Mouse (Mus musculus): ENCODE measurements around the gene Fhl5. TPM values are rescaled to one million over a fixed set of nuclear protein-coding genes. Genes with fewer than 3 reads are reported as not detected.

Fhl5 gene
- polyA plus RNA-seq, 1 experiment: not detected

DNA sequence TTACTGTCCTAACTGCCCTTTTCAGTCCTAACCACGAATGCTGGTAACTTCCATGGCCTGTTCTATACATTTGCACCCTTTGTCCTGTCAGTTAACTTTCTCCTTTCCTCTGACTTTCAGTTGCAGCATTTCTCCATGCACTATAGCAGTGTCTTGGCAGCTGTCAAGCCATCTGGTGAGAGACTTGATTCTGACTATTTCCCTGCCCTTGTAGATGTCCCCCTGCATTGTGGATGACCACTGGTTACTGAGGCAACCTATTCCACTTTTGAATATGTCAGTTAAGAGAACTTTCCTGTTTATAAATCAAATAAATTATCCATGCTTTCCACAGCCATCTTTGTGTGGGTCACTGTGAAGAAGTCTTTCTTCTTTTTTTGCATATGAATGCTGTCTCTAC is 45.4 kb downstream of the Fhl5 start:
- Histone ChIP-seq H3K36me3 (ENCODE audit: control insufficient read depth, insufficient read depth) (no peaks in the 10 kb centered on the region), H3K79me2 (ENCODE audit: control insufficient read depth, insufficient read depth) (no peaks in the 10 kb centered on the region), H3K4me3 (no peak overlapping the region), H3ac (ENCODE audit: control insufficient read depth, insufficient read length) (no peak overlapping the region), H3K4me2 (ENCODE audit: low read depth) (no peak overlapping the region), H3K27me3 (ENCODE audit: control insufficient read depth, insufficient read depth, insufficient read length) (no peaks in the 10 kb centered on the region)
- TF ChIP-seq MYOG (IDR thresholded peaks at IDR 0.05; ENCODE audit: control insufficient read depth in 1 of 3, insufficient read depth in 1 of 3, insufficient read length in 2 of 3, low read depth in 2 of 3): no peak
- no peak for TF ChIP-seq USF1 (IDR thresholded peaks at IDR 0.05; ENCODE audit: low read depth)
- TF ChIP-seq CEBPB (IDR thresholded peaks at IDR 0.05; ENCODE audit: insufficient read depth, poor library complexity, severe bottlenecking): no peak
- TF ChIP-seq TCF3 (IDR thresholded peaks at IDR 0.05; ENCODE audit: insufficient read length, low read depth): no peak
- TF ChIP-seq SRF (IDR thresholded peaks at IDR 0.05; ENCODE audit: control insufficient read depth, insufficient read length, low read depth): no peak
- no peak for TF ChIP-seq POLR2A (IDR thresholded peaks at IDR 0.05; ENCODE audit: insufficient read length, low read depth)
- no peak for TF ChIP-seq REST (IDR thresholded peaks at IDR 0.05; ENCODE audit: insufficient read depth, insufficient read length)
- TF ChIP-seq TCF12 (IDR thresholded peaks at IDR 0.05; ENCODE audit: insufficient read depth, poor library complexity, severe bottlenecking): no peak
- TF ChIP-seq MAX (IDR thresholded peaks at IDR 0.05; ENCODE audit: low read depth): no peak
- TF ChIP-seq E2F4 (IDR thresholded peaks at IDR 0.05; ENCODE audit: insufficient read depth): no peak
- TF ChIP-seq POLR2AphosphoS2 (IDR thresholded peaks at IDR 0.05; ENCODE audit: insufficient read length, low read depth): no peak
- TF ChIP-seq MYOD1 (IDR thresholded peaks at IDR 0.05; ENCODE audit: control insufficient read depth in 1 of 3, insufficient read length in 2 of 3, low read depth in 2 of 3): no peak

DNA sequence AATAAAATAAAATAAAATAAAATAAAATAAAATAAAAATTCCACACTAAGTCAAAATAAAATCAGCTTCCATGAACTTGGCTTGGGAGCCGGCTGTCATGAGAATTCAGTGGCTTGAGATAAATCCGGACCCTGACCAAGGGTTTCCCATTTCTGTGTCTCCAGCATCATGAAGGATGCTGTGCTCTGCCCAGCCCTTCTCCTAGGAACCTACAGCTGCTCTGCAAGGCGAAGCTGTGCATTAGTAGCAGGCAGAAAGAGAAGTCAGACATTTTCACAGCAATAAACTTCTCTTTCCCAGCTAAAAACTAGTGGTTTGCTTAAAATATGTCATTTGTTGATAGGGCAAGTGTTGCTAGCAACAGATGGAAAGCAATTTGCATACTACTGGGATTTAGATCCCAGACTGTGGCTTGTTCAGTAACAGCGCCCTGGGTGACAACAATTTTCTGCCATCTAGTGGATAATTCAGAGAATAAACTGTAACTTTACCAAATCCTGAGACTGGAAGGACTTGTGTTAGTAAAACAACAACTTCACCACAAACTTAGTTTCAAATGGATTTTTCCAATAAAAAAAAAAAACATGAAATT is 63.0 kb downstream of the Fhl5 start:
- Histone ChIP-seq H3K4me3 (no peak overlapping the region), H3K36me3 (ENCODE audit: control insufficient read depth, insufficient read depth) (no peaks in the 10 kb centered on the region), H3ac (ENCODE audit: control insufficient read depth, insufficient read length) (no peak overlapping the region), H3K27me3 (ENCODE audit: control insufficient read depth, insufficient read depth, insufficient read length) (no peaks in the 10 kb centered on the region), H3K79me2 (ENCODE audit: control insufficient read depth, insufficient read depth) (no peaks in the 10 kb centered on the region), H3K4me2 (ENCODE audit: low read depth) (no peak overlapping the region)
- no peak for TF ChIP-seq TCF3 (IDR thresholded peaks at IDR 0.05; ENCODE audit: insufficient read length, low read depth)
- TF ChIP-seq MYOG (IDR thresholded peaks at IDR 0.05; ENCODE audit: control insufficient read depth in 1 of 3, insufficient read depth in 1 of 3, insufficient read length in 2 of 3, low read depth in 2 of 3): no peak
- TF ChIP-seq POLR2A (IDR thresholded peaks at IDR 0.05; ENCODE audit: insufficient read length, low read depth): no peak
- no peak for TF ChIP-seq SRF (IDR thresholded peaks at IDR 0.05; ENCODE audit: control insufficient read depth, insufficient read length, low read depth)
- no peak for TF ChIP-seq MYOD1 (IDR thresholded peaks at IDR 0.05; ENCODE audit: control insufficient read depth in 1 of 3, insufficient read length in 2 of 3, low read depth in 2 of 3)

Other genes with a start within 250 kb of the Fhl5 start
- 10.4 TPM for gene Ufl1, start 38.9 kb upstream of the Fhl5 start, polyA plus RNA-seq (2012; fragmentation: generic; extraction: Trizol)